Mouse (Mus musculus) small intestine, adult 2 months (tissue): ENCODE data around the gene Lst1. TPM values are rescaled to one million over a fixed set of nuclear protein-coding genes. Genes with fewer than 3 reads are reported as not detected.

ENCODE experiments used
- H3K27ac ChIP-seq: fragments of 200-500 bp; 2 replicates; pipeline ENCODE4 v1.5.1; 2012; ENCODE audit warnings: low read depth, low read length, control low read depth, inconsistent platforms; ENCODE audit not compliant: insufficient read depth
- H3K27me3 ChIP-seq: fragments of 200-500 bp; 2 replicates; pipeline ENCODE4 v1.6.1; 2012; ENCODE audit warnings: mild to moderate bottlenecking, moderate library complexity, low read length, inconsistent platforms; ENCODE audit not compliant: control insufficient read depth, insufficient read depth
- H3K36me3 ChIP-seq: fragments of 200-500 bp; 2 replicates; pipeline ENCODE4 v1.6.1; 2012; ENCODE audit warnings: mild to moderate bottlenecking, low read length, control low read depth, inconsistent platforms; ENCODE audit not compliant: control insufficient read depth, insufficient read depth
- H3K4me1 ChIP-seq: fragments of 200-500 bp; 2 replicates; pipeline ENCODE4 v1.6.1; 2012; ENCODE audit warnings: low read length, inconsistent platforms, mixed read lengths; ENCODE audit not compliant: control insufficient read depth, insufficient read depth, insufficient read length
- H3K4me3 ChIP-seq: fragments of 200-500 bp; 2 replicates; pipeline ENCODE4 v1.5.1; 2012; ENCODE audit warnings: low read depth, mild to moderate bottlenecking, control low read depth, inconsistent platforms, low read length, moderate library complexity
- CTCF ChIP-seq: fragments of 200-500 bp; IDR thresholded peaks from 2 replicates; pipeline ENCODE4 v1.5.1; 2012; ENCODE audit warnings: low read depth, mild to moderate bottlenecking, control low read depth, inconsistent platforms, low read length, moderate library complexity, mixed read lengths; ENCODE audit not compliant: insufficient replicate concordance, insufficient read length; ENCODE audit errors: extremely low read depth
- POLR2A ChIP-seq: fragments of 200-500 bp; IDR thresholded peaks from 2 replicates; pipeline ENCODE4 v1.6.1; 2012; ENCODE audit warnings: low read depth, mild to moderate bottlenecking, control low read depth, inconsistent platforms, low read length, moderate library complexity
- WGBS: fragments of 180-500 bp; shearing (Covaris S2); methylation state at CpG from one replicate; pipeline ENCODE4 v1.1.7; 2018; 5-methylcytosine and 5-hydroxymethylcytosine counted together
- polyA plus RNA-seq: library from polyadenylated mRNA; depleted of rRNA; stranded (reverse); fragments of >200 nt; gene quantifications from 2 replicates; pipeline ENCODE4 v1.2.3, GENCODE M21; 2012

Lst1 gene
- polyA plus RNA-seq, 1 experiment = 18.8 TPM

- no peak overlapping the region for H3K27ac ChIP-seq
- 87% methylated on average over 33 of the region's 33 CpGs for WGBS
- H3K36me3 ChIP-seq = peaks cover 98% of the 10 kb centered on the region
- TF ChIP-seq POLR2A (no peak), CTCF (no peak)
- no peak overlapping the region for H3K4me3 ChIP-seq
- no peaks in the 10 kb centered on the region for H3K27me3 ChIP-seq
- H3K4me1 ChIP-seq = no peaks in the 10 kb centered on the region
Measured at GRCm38 (mm10) chr17:35156461-35157200, 31.6 kb downstream of the Lst1 start.

- 92% methylated on average over 12 of the region's 12 CpGs for WGBS
Measured at GRCm38 (mm10) chr17:35155451-35155850, 32.8 kb downstream of the Lst1 start.

GRCm38 (mm10) chr17:35154616-35155015 lies 33.6 kb downstream of the Lst1 start:
- H3K4me1 ChIP-seq = no peaks in the 10 kb centered on the region
- H3K4me3 ChIP-seq = no peak overlapping the region
- peaks cover 96% of the 10 kb centered on the region for H3K36me3 ChIP-seq
- H3K27me3 ChIP-seq = no peaks in the 10 kb centered on the region
- H3K27ac ChIP-seq = no peak overlapping the region
- TF ChIP-seq CTCF = no peak
- no peak for TF ChIP-seq POLR2A
- 88% methylated on average over 7 of the region's 7 CpGs for WGBS

More at GRCm38 (mm10) chr17:35155451-35155850, 32.8 kb downstream of the Lst1 start:
- peaks cover 96% of the 10 kb centered on the region for H3K36me3 ChIP-seq
- H3K27me3 ChIP-seq = no peaks in the 10 kb centered on the region
- no peak overlapping the region for H3K4me3 ChIP-seq
- no peak for TF ChIP-seq CTCF
- TF ChIP-seq POLR2A = no peak
- no peak overlapping the region for H3K27ac ChIP-seq
- H3K4me1 ChIP-seq = no peaks in the 10 kb centered on the region

- no peak for TF ChIP-seq CTCF
- no peak for TF ChIP-seq POLR2A
- Histone ChIP-seq H3K27me3 (no peaks in the 10 kb centered on the region), H3K4me1 (no peaks in the 10 kb centered on the region), H3K27ac (no peak overlapping the region), H3K4me3 (no peak overlapping the region), H3K36me3 (peaks cover 96% of the 10 kb centered on the region)
- 79% methylated on average over 4 of the region's 4 CpGs for WGBS
Measured at GRCm38 (mm10) chr17:35153931-35154330, 34.3 kb downstream of the Lst1 start.

- Histone ChIP-seq H3K27ac (no peak overlapping the region), H3K4me3 (no peak overlapping the region), H3K36me3 (peaks cover 94% of the 10 kb centered on the region), H3K4me1 (no peaks in the 10 kb centered on the region), H3K27me3 (no peaks in the 10 kb centered on the region)
- TF ChIP-seq CTCF (no peak), POLR2A (no peak)
- WGBS = 88% methylated on average over 9 of the region's 9 CpGs
Measured at GRCm38 (mm10) chr17:35153077-35153476, 35.2 kb downstream of the Lst1 start.

- Histone ChIP-seq H3K27ac (no peak overlapping the region), H3K4me3 (no peak overlapping the region), H3K4me1 (no peaks in the 10 kb centered on the region), H3K27me3 (no peaks in the 10 kb centered on the region), H3K36me3 (peaks cover 91% of the 10 kb centered on the region)
- 76% methylated on average over 4 of the region's 4 CpGs for WGBS
- TF ChIP-seq CTCF (no peak), POLR2A (no peak)
Measured at GRCm38 (mm10) chr17:35152121-35152520, 36.1 kb downstream of the Lst1 start.

- Histone ChIP-seq H3K4me3 (no peak overlapping the region), H3K4me1 (no peaks in the 10 kb centered on the region), H3K36me3 (peaks cover 89% of the 10 kb centered on the region), H3K27me3 (no peaks in the 10 kb centered on the region), H3K27ac (no peak overlapping the region)
- 62% methylated on average over 5 of the region's 5 CpGs for WGBS
- TF ChIP-seq CTCF = no peak
- TF ChIP-seq POLR2A = no peak
Measured at GRCm38 (mm10) chr17:35147922-35148639, 40.2 kb downstream of the Lst1 start.
